Mouse (Mus musculus): ENCODE results near the gene Serpina3a. TPM values are rescaled to one million over a fixed set of nuclear protein-coding genes. Genes with fewer than 3 reads are reported as not detected.
"Not testable (repeated sequence)": the region's sequence is repeated elsewhere in the genome, so short reads cannot be mapped to it uniquely, and the experiment has no call there.

The Serpina3a gene
- not detected in 2 replicates for polyA plus RNA-seq (2012; ENCODE audit: insufficient read depth, insufficient read length, missing spikeins)

- not testable (repeated sequence) for H3K4me1 ChIP-seq (ENCODE audit: control insufficient read depth, insufficient read depth, low read length)
These were observed at the start of gene Serpina3a for GRCm38 (mm10) chr12:104112333-104112732. Serpina3a (plus strand) TSS chr12:104112724.

GRCm38 (mm10) chr12:104064532-104064931 is 48.0 kb upstream of the Serpina3a start:
- Histone ChIP-seq H3K4me3 (ENCODE audit: insufficient read depth, low read length) (no peak overlapping the region), H3K27ac (ENCODE audit: insufficient read depth, low read depth, low read length) (no peak overlapping the region), H3K4me1 (ENCODE audit: control insufficient read depth, insufficient read depth, low read length) (peaks cover 13% of the 10 kb centered on the region)
- TF ChIP-seq CTCF (IDR thresholded peaks at IDR 0.05; ENCODE audit: low read depth, low read length) (no peak), POLR2A (IDR thresholded peaks at IDR 0.05; ENCODE audit: borderline replicate concordance, low read depth, low read length) (no peak)

More at GRCm38 (mm10) chr12:104112333-104112732, at the start of gene Serpina3a:
- not testable (repeated sequence) for H3K27ac ChIP-seq (ENCODE audit: insufficient read depth, low read depth, low read length); H3K4me3 ChIP-seq (ENCODE audit: insufficient read depth, low read length)

- TF ChIP-seq POLR2A (IDR thresholded peaks at IDR 0.05; ENCODE audit: borderline replicate concordance, low read depth, low read length), result no peak
- TF ChIP-seq CTCF (IDR thresholded peaks at IDR 0.05; ENCODE audit: low read depth, low read length), result no peak
- Histone ChIP-seq H3K27ac (ENCODE audit: insufficient read depth, low read depth, low read length) (no peak overlapping the region), H3K4me1 (ENCODE audit: control insufficient read depth, insufficient read depth, low read length) (peaks cover 13% of the 10 kb centered on the region), H3K4me3 (ENCODE audit: insufficient read depth, low read length) (no peak overlapping the region)
These were observed 47.5 kb upstream of the Serpina3a start for GRCm38 (mm10) chr12:104064996-104065395.

GRCm38 (mm10) chr12:104066241-104066640 is 46.3 kb upstream of the Serpina3a start:
- H3K27ac ChIP-seq (ENCODE audit: insufficient read depth, low read depth, low read length), result no peak overlapping the region
- H3K4me3 ChIP-seq (ENCODE audit: insufficient read depth, low read length), result no peak overlapping the region
- TF ChIP-seq POLR2A (IDR thresholded peaks at IDR 0.05; ENCODE audit: borderline replicate concordance, low read depth, low read length), result no peak
- TF ChIP-seq CTCF (IDR thresholded peaks at IDR 0.05; ENCODE audit: low read depth, low read length), result peak; percentile 82
- H3K4me1 ChIP-seq (ENCODE audit: control insufficient read depth, insufficient read depth, low read length), result peaks cover 13% of the 10 kb centered on the region

- Histone ChIP-seq H3K4me1 (ENCODE audit: control insufficient read depth, insufficient read depth, low read length) (peaks cover 13% of the 10 kb centered on the region), H3K4me3 (ENCODE audit: insufficient read depth, low read length) (peak overlapping the region; percentile 52), H3K27ac (ENCODE audit: insufficient read depth, low read depth, low read length) (peak overlapping the region; percentile 59)
- no peak for TF ChIP-seq CTCF (IDR thresholded peaks at IDR 0.05; ENCODE audit: low read depth, low read length)
These were observed 45.0 kb upstream of the Serpina3a start for GRCm38 (mm10) chr12:104067549-104067948.

GRCm38 (mm10) chr12:104069620-104070019 is 42.9 kb upstream of the Serpina3a start:
- no peak overlapping the region for H3K4me3 ChIP-seq (ENCODE audit: insufficient read depth, low read length)
- no peak overlapping the region for H3K27ac ChIP-seq (ENCODE audit: insufficient read depth, low read depth, low read length)
- TF ChIP-seq CTCF (IDR thresholded peaks at IDR 0.05; ENCODE audit: low read depth, low read length) (peak; percentile 73), POLR2A (IDR thresholded peaks at IDR 0.05; ENCODE audit: borderline replicate concordance, low read depth, low read length) (no peak)
- H3K4me1 ChIP-seq (ENCODE audit: control insufficient read depth, insufficient read depth, low read length), result peaks cover 12% of the 10 kb centered on the region

GRCm38 (mm10) chr12:104071708-104072107 is 40.8 kb upstream of the Serpina3a start:
- TF ChIP-seq POLR2A (IDR thresholded peaks at IDR 0.05; ENCODE audit: borderline replicate concordance, low read depth, low read length) (no peak), CTCF (IDR thresholded peaks at IDR 0.05; ENCODE audit: low read depth, low read length) (no peak)
- Histone ChIP-seq H3K4me1 (ENCODE audit: control insufficient read depth, insufficient read depth, low read length) (peaks cover 7% of the 10 kb centered on the region), H3K27ac (ENCODE audit: insufficient read depth, low read depth, low read length) (no peak overlapping the region), H3K4me3 (ENCODE audit: insufficient read depth, low read length) (no peak overlapping the region)

- TF ChIP-seq POLR2A (IDR thresholded peaks at IDR 0.05; ENCODE audit: borderline replicate concordance, low read depth, low read length), result no peak
- Histone ChIP-seq H3K4me1 (ENCODE audit: control insufficient read depth, insufficient read depth, low read length) (peaks cover 3% of the 10 kb centered on the region; the same call in 1 of the 2 replicates), H3K27ac (ENCODE audit: insufficient read depth, low read depth, low read length) (no peak overlapping the region), H3K4me3 (ENCODE audit: insufficient read depth, low read length) (no peak overlapping the region)
These were observed 40.2 kb upstream of the Serpina3a start for GRCm38 (mm10) chr12:104072286-104072685.

- TF ChIP-seq CTCF (IDR thresholded peaks at IDR 0.05; ENCODE audit: low read depth, low read length) (no peak), POLR2A (IDR thresholded peaks at IDR 0.05; ENCODE audit: borderline replicate concordance, low read depth, low read length) (no peak)
- no peak overlapping the region for H3K4me3 ChIP-seq (ENCODE audit: insufficient read depth, low read length)
- no peak overlapping the region for H3K27ac ChIP-seq (ENCODE audit: insufficient read depth, low read depth, low read length)
- no peaks in the 10 kb centered on the region for H3K4me1 ChIP-seq (ENCODE audit: control insufficient read depth, insufficient read depth, low read length)
These were observed 22.4 kb upstream of the Serpina3a start for GRCm38 (mm10) chr12:104090119-104090518.

GRCm38 (mm10) chr12:104091303-104091702 is 21.2 kb upstream of the Serpina3a start:
- Histone ChIP-seq H3K4me1 (ENCODE audit: control insufficient read depth, insufficient read depth, low read length) (no peaks in the 10 kb centered on the region), H3K4me3 (ENCODE audit: insufficient read depth, low read length) (no peak overlapping the region), H3K27ac (ENCODE audit: insufficient read depth, low read depth, low read length) (no peak overlapping the region)
- TF ChIP-seq CTCF (IDR thresholded peaks at IDR 0.05; ENCODE audit: low read depth, low read length) (no peak), POLR2A (IDR thresholded peaks at IDR 0.05; ENCODE audit: borderline replicate concordance, low read depth, low read length) (no peak)

GRCm38 (mm10) chr12:104100768-104101167 is 11.8 kb upstream of the Serpina3a start, which contains the start of gene Serpina5:
Serpina5 (plus strand) TSS chr12:104101113.
- no peak within 1 kb of the TSS for H3K4me3 ChIP-seq (ENCODE audit: insufficient read depth, low read length)
- no peak within 1 kb of the TSS for H3K27ac ChIP-seq (ENCODE audit: insufficient read depth, low read depth, low read length)
- no peaks in the 10 kb centered on the region for H3K4me1 ChIP-seq (ENCODE audit: control insufficient read depth, insufficient read depth, low read length)
- no peak for TF ChIP-seq POLR2A (IDR thresholded peaks at IDR 0.05; ENCODE audit: borderline replicate concordance, low read depth, low read length)
- no peak for TF ChIP-seq CTCF (IDR thresholded peaks at IDR 0.05; ENCODE audit: low read depth, low read length)

Measured in bone marrow macrophage, adult 2 months (primary cell).